Mouse (Mus musculus): ENCODE results near the gene Frs2. TPM values are rescaled to one million over a fixed set of nuclear protein-coding genes. Genes with fewer than 3 reads are reported as not detected.

Frs2 gene
- total and polyA plus RNA-seq, 3 experiments: 13.4 to 17.0 (median 14.2) TPM

DNA sequence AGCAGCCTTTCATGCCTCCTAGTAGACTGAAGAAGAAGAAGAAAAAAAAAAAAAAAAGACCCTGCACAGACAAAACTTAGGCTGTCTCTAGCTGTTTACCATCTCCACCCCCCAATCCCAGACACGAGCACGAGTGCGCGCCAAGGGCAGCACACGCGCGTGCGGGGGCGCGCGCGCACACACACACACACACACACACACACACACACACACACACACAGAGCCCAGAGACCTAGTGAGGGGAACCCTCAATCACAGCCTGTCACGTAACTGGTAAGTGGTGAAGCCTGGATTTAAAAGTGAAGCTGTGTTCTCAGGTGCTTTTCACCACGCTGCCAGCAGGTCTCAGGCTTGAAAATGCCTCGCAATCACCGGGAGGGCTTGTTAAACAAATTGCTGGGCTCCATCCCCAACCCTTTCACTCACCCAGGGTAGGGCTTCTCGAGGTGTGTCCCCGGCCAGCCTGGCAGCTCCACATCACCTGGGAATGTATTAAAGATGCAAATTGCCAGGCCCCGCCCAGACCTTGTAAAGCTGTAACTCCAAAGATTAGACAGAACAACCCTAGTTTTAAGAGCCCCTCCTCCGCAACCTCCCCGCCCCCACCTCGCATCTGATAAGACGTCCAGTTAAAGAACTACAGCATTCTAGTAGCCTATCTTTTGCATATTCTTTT lies 1.7 kb upstream of the Frs2 start:
- Histone ChIP-seq H3K36me3 (ENCODE audit: control insufficient read depth, insufficient read depth, low read length) (peaks cover 7% of the 10 kb centered on the region), H3K27ac (no peak overlapping the region; the same call in 1 of the 2 replicates), H3K9ac (ENCODE audit: low read depth, low read length) (peak overlapping the region; percentile 66), H3K4me3 (peak overlapping the region; percentile 40), H3K79me2 (replicated peaks; ENCODE audit: control insufficient read depth, insufficient read depth, low read length) (peaks cover 3% of the 10 kb centered on the region; the same call in 1 of the 2 replicates), H3K4me1 (ENCODE audit: control insufficient read depth, insufficient read depth, low read length) (peaks cover 10% of the 10 kb centered on the region), H3K27me3 (ENCODE audit: control insufficient read depth, insufficient read depth, low read length) (no peaks in the 10 kb centered on the region)
- no peak for TF ChIP-seq CTCF (IDR thresholded peaks at IDR 0.05)
- TF ChIP-seq POLR2A (IDR thresholded peaks at IDR 0.05; ENCODE audit: insufficient read depth, low read depth, low read length): no peak
- TF ChIP-seq EP300 (IDR thresholded peaks at IDR 0.05; ENCODE audit: insufficient read depth, low read depth, low read length): no peak
- intact Hi-C loops (cut with DNase I): loop anchor here (2.0 to 10.0 kb wide), 6 partner anchors 38 to 198 kb away; partner anchors contain the start of genes Cct2, Rab3ip and Yeats4
- 6% methylated on average over 23 of the region's 23 CpGs for WGBS
- DNase-seq: peak; percentile 26 to 43

GRCm38 (mm10) chr10:117149241-117149640 lies 907 bp upstream of the Frs2 start:
- H3K27ac ChIP-seq: peak overlapping the region; percentile 90
- DNase-seq: no peak
- TF ChIP-seq POLR2A (IDR thresholded peaks at IDR 0.05; ENCODE audit: insufficient read depth, low read depth, low read length): no peak
- TF ChIP-seq CTCF (IDR thresholded peaks at IDR 0.05): no peak
- no peak for TF ChIP-seq EP300 (IDR thresholded peaks at IDR 0.05; ENCODE audit: insufficient read depth, low read depth, low read length)
- H3K79me2 ChIP-seq (replicated peaks; ENCODE audit: control insufficient read depth, insufficient read depth, low read length): peaks cover 4% of the 10 kb centered on the region; the same call in 1 of the 2 replicates
- 26% methylated on average over 7 of the region's 7 CpGs for WGBS
- peaks cover 12% of the 10 kb centered on the region for H3K4me1 ChIP-seq (ENCODE audit: control insufficient read depth, insufficient read depth, low read length)
- H3K9ac ChIP-seq (ENCODE audit: low read depth, low read length): no peak overlapping the region; the same call in 1 of the 2 replicates
- peak overlapping the region; percentile 88 for H3K4me3 ChIP-seq
- no peaks in the 10 kb centered on the region for H3K27me3 ChIP-seq (ENCODE audit: control insufficient read depth, insufficient read depth, low read length)
- intact Hi-C loops (cut with DNase I): loop anchor here (2.0 to 10.0 kb wide), 6 partner anchors 37 to 197 kb away; partner anchors contain the start of genes Cct2, Rab3ip and Yeats4
- peaks cover 11% of the 10 kb centered on the region for H3K36me3 ChIP-seq (ENCODE audit: control insufficient read depth, insufficient read depth, low read length)

DNA sequence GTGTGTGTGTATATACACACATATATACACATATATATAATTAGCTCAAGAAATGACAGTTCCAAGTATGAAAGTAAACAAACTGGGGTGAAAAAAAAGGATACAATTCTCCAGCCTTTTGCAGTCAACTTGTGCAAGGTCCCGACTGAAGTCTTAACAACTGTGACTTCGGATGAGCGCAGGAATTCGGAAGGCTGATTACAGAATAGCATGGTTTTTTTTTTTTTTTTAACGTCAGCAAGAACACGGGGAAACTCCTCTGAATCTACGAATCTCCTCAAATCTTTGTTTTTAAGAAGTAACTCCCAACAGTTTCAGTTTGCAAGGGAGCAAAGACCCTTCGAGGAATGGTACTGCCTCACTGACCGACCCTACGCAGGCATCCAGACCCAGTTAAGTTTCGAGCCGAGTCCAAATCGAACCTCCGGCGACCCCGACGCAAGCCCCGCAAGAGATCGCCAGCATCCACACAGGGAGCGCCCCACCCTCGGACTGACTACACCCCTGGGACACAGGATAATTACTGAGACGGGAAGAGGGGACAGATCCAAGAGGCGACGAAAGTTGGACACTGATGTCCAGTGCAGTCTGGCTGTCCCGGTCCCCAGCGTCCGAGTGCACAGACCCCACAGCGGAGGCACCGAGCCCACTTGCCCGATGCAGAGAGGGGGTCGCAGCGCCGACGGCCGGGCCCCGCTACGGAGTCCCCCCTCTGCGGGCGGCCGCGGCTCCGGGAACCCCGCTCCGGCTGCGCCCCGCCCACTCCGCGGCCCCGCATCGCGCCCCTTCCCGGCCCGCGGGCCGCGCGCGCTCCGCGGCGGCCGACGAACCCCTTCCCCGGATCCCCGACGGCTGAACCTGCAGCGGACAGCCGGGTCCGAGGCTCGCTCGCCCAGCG lies 622 bp downstream of the Frs2 start:
- peaks cover 14% of the 10 kb centered on the region for H3K4me1 ChIP-seq (ENCODE audit: control insufficient read depth, insufficient read depth, low read length)
- no peaks in the 10 kb centered on the region for H3K27me3 ChIP-seq (ENCODE audit: control insufficient read depth, insufficient read depth, low read length)
- no peak for TF ChIP-seq EP300 (IDR thresholded peaks at IDR 0.05; ENCODE audit: insufficient read depth, low read depth, low read length)
- no peak for TF ChIP-seq CTCF (IDR thresholded peaks at IDR 0.05)
- TF ChIP-seq POLR2A (IDR thresholded peaks at IDR 0.05; ENCODE audit: insufficient read depth, low read depth, low read length): no peak
- peak overlapping the region; percentile 88 for H3K4me3 ChIP-seq
- H3K9ac ChIP-seq (ENCODE audit: low read depth, low read length): peak overlapping the region; percentile 98
- H3K27ac ChIP-seq: peak overlapping the region; percentile 90
- intact Hi-C loops (cut with DNase I): loop anchor here (2.0 to 10.0 kb wide), 6 partner anchors 35 to 195 kb away; partner anchors contain the start of genes Cct2, Rab3ip and Yeats4
- WGBS: under 1% methylated on average over 68 of the region's 72 CpGs
- DNase-seq: no peak
- peaks cover 6% of the 10 kb centered on the region for H3K79me2 ChIP-seq (replicated peaks; ENCODE audit: control insufficient read depth, insufficient read depth, low read length)
- peaks cover 14% of the 10 kb centered on the region for H3K36me3 ChIP-seq (ENCODE audit: control insufficient read depth, insufficient read depth, low read length)

- 17% methylated on average over 9 of the region's 9 CpGs for WGBS
- H3K27ac ChIP-seq: peak overlapping the region; percentile 18
- TF ChIP-seq POLR2A (IDR thresholded peaks at IDR 0.05; ENCODE audit: insufficient read depth, low read depth, low read length): no peak
- TF ChIP-seq CTCF (IDR thresholded peaks at IDR 0.05): no peak
- no peak for TF ChIP-seq EP300 (IDR thresholded peaks at IDR 0.05; ENCODE audit: insufficient read depth, low read depth, low read length)
- H3K9ac ChIP-seq (ENCODE audit: low read depth, low read length): no peak overlapping the region
- intact Hi-C loops (cut with DNase I): loop anchor here (5.0 to 10.0 kb wide), 5 partner anchors 34 to 194 kb away; partner anchors contain the start of genes Rab3ip and Yeats4
- H3K36me3 ChIP-seq (ENCODE audit: control insufficient read depth, insufficient read depth, low read length): peaks cover 14% of the 10 kb centered on the region
- H3K4me3 ChIP-seq: 0 out of 2 replicates have a peak overlapping the region, but pooled peaks have one; percentile 19
- H3K4me1 ChIP-seq (ENCODE audit: control insufficient read depth, insufficient read depth, low read length): peaks cover 18% of the 10 kb centered on the region
- H3K27me3 ChIP-seq (ENCODE audit: control insufficient read depth, insufficient read depth, low read length): no peaks in the 10 kb centered on the region
- peak in 1 of 2 experiments; percentile 33 for DNase-seq
- peaks cover 6% of the 10 kb centered on the region for H3K79me2 ChIP-seq (replicated peaks; ENCODE audit: control insufficient read depth, insufficient read depth, low read length)
These were observed 1.9 kb downstream of the Frs2 start for GRCm38 (mm10) chr10:117146421-117146820.

GRCm38 (mm10) chr10:117145546-117146265 lies 2.6 kb downstream of the Frs2 start:
- intact Hi-C loops (cut with DNase I): loop anchor here (5.0 to 10.0 kb wide), 5 partner anchors 33 to 193 kb away; partner anchors contain the start of genes Rab3ip and Yeats4
- Histone ChIP-seq H3K27ac (peak overlapping the region; percentile 45), H3K4me1 (ENCODE audit: control insufficient read depth, insufficient read depth, low read length) (peaks cover 21% of the 10 kb centered on the region), H3K27me3 (ENCODE audit: control insufficient read depth, insufficient read depth, low read length) (no peaks in the 10 kb centered on the region), H3K36me3 (ENCODE audit: control insufficient read depth, insufficient read depth, low read length) (peaks cover 14% of the 10 kb centered on the region), H3K4me3 (no peak overlapping the region), H3K9ac (ENCODE audit: low read depth, low read length) (no peak overlapping the region), H3K79me2 (replicated peaks; ENCODE audit: control insufficient read depth, insufficient read depth, low read length) (peaks cover 8% of the 10 kb centered on the region)
- WGBS: 34% methylated on average over 8 of the region's 8 CpGs
- no peak for DNase-seq
- TF ChIP-seq POLR2A (IDR thresholded peaks at IDR 0.05; ENCODE audit: insufficient read depth, low read depth, low read length) (no peak), CTCF (IDR thresholded peaks at IDR 0.05) (no peak), EP300 (IDR thresholded peaks at IDR 0.05; ENCODE audit: insufficient read depth, low read depth, low read length) (no peak)

All from heart, adult 2 months (tissue).